Mouse (Mus musculus): Measurements from ENCODE around the gene Sstr4.

The Sstr4 gene

GRCm38 (mm10) chr2:148393149-148393548 lies 2.0 kb upstream of the Sstr4 start:
- DNase-seq (ENCODE audit: low read depth in 1 of 2, low spot score in 2 of 2), result peak in 1 of 2 experiments; percentile 24

- DNase-seq (ENCODE audit: low read depth in 1 of 2, low spot score in 2 of 2), result no peak
Measured at GRCm38 (mm10) chr2:148393846-148394245, 1.3 kb upstream of the Sstr4 start.

- DNase-seq (ENCODE audit: low read depth in 1 of 2, low spot score in 2 of 2), result no peak
Measured at GRCm38 (mm10) chr2:148396209-148396608, 1.1 kb downstream of the Sstr4 start.

GRCm38 (mm10) chr2:148397015-148397783 lies 2.1 kb downstream of the Sstr4 start:
- peak in 1 of 2 experiments; percentile 36 for DNase-seq (ENCODE audit: low read depth in 1 of 2, low spot score in 2 of 2)

- no peak for DNase-seq (ENCODE audit: low read depth in 1 of 2, low spot score in 2 of 2)
Measured at GRCm38 (mm10) chr2:148397784-148398100, 2.6 kb downstream of the Sstr4 start.

GRCm38 (mm10) chr2:148398901-148399685 lies 3.9 kb downstream of the Sstr4 start:
- DNase-seq (ENCODE audit: low read depth in 1 of 2, low spot score in 2 of 2), result no peak

GRCm38 (mm10) chr2:148402227-148402626 lies 7.1 kb downstream of the Sstr4 start:
- DNase-seq (ENCODE audit: low read depth in 1 of 2, low spot score in 2 of 2), result no peak

- no peak for DNase-seq (ENCODE audit: low read depth in 1 of 2, low spot score in 2 of 2)
Measured at GRCm38 (mm10) chr2:148404906-148405305, 9.8 kb downstream of the Sstr4 start.

GRCm38 (mm10) chr2:148406160-148406970 lies 11.2 kb downstream of the Sstr4 start:
- peak in 1 of 2 experiments; percentile 54 for DNase-seq (ENCODE audit: low read depth in 1 of 2, low spot score in 2 of 2)

GRCm38 (mm10) chr2:148406971-148407869 lies 12.1 kb downstream of the Sstr4 start:
- peak in 1 of 2 experiments; percentile 35 for DNase-seq (ENCODE audit: low read depth in 1 of 2, low spot score in 2 of 2)

- DNase-seq (ENCODE audit: low read depth in 1 of 2, low spot score in 2 of 2), result peak; percentile 66
Measured at GRCm38 (mm10) chr2:148407870-148408760, 13.0 kb downstream of the Sstr4 start, which contains the start of gene Thbd. Gene Thbd, minus strand, starts transcription at chr2:148408188.

GRCm38 (mm10) chr2:148408761-148409120 lies 13.6 kb downstream of the Sstr4 start:
- DNase-seq (ENCODE audit: low read depth in 1 of 2, low spot score in 2 of 2), result no peak

GRCm38 (mm10) chr2:148409141-148409540 lies 14.0 kb downstream of the Sstr4 start:
- peak; percentile 72 to 74 for DNase-seq (ENCODE audit: low read depth in 1 of 2, low spot score in 2 of 2)

- no peak for DNase-seq (ENCODE audit: low read depth in 1 of 2, low spot score in 2 of 2)
Measured at GRCm38 (mm10) chr2:148409821-148410220, 14.7 kb downstream of the Sstr4 start.

- no peak for DNase-seq (ENCODE audit: low read depth in 1 of 2, low spot score in 2 of 2)
Measured at GRCm38 (mm10) chr2:148419151-148419550, 24.0 kb downstream of the Sstr4 start.

GRCm38 (mm10) chr2:148419776-148420175 lies 24.6 kb downstream of the Sstr4 start:
- DNase-seq (ENCODE audit: low read depth in 1 of 2, low spot score in 2 of 2), result no peak

GRCm38 (mm10) chr2:148421112-148421511 lies 26.0 kb downstream of the Sstr4 start:
- no peak for DNase-seq (ENCODE audit: low read depth in 1 of 2, low spot score in 2 of 2)

GRCm38 (mm10) chr2:148421706-148422105 lies 26.6 kb downstream of the Sstr4 start:
- no peak for DNase-seq (ENCODE audit: low read depth in 1 of 2, low spot score in 2 of 2)

GRCm38 (mm10) chr2:148425709-148426382 lies 30.7 kb downstream of the Sstr4 start:
- DNase-seq (ENCODE audit: low read depth in 1 of 2, low spot score in 2 of 2), result no peak

Data from monocyte, adult 2 months (primary cell).